Mouse (Mus musculus) left cerebral cortex, adult 2 months (tissue): ENCODE measurements around the gene Ntn5. TPM values are rescaled to one million over a fixed set of nuclear protein-coding genes. Genes with fewer than 3 reads are reported as not detected.

Source experiments
- DNase-seq, 2 experiments: peaks; one replicate each; pipeline ENCODE4 v3.0.0; 2021 to 2022; ENCODE audit warnings: low spot score in 2 of 2, mixed read lengths in 1 of 2; ENCODE audit errors: extremely low spot score in 1 of 2
- H3K27ac ChIP-seq: fragments of 200-600 bp; 2 replicates; pipeline ENCODE4 v1.8.1; 2022
- H3K4me3 ChIP-seq: fragments of 200-600 bp; 2 replicates; pipeline ENCODE4 v1.8.1; 2022
- CTCF ChIP-seq: fragments of 200-600 bp; IDR thresholded peaks from 2 replicates; pipeline ENCODE4 v1.8.1; 2022; ENCODE audit warnings: antibody characterized with exemption, mild to moderate bottlenecking, moderate library complexity
- intact Hi-C: fragments of 180-260 bp; cut with DNase I; formaldehyde crosslinking; loops from one replicate; pipeline ENCODE4 v1.15.1; 2025
- total RNA-seq, 2 experiments: library from RNA; stranded (reverse); gene quantifications; 2 replicates each; pipeline ENCODE4 v1.2.3; 2021

Gene Ntn5
- total RNA-seq, 2 experiments from 2014 or later = 6.4 to 6.9 TPM

DNA sequence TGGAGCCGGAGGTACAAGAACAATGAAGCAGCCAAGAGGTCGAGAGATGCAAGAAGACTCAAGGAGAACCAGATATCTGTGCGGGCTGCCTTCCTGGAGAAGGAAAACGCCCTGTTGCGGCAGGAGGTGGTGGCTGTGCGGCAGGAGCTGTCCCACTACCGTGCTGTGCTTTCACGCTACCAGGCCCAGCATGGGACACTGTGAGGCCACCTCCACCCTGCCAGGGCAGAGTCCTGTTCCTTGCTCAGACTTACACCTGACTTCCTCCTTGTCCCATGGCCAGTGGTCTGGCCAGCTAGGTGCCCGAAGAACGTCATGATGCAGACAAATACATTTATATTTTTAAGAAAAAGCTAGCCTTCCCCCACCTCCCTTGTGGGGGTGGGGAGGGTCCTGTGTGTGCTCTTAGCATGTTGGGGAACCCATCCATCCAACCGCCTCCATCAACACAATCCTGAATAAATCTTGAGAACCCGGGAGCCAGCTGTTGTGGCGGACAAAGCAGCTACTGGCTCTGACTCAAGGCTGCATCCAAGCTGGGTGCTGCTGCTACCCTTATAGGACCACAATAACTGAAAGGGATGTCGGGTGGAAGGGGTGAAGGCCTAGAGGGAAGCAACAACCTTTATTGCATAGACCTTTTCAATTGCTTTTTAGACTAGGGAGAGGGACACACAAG is 26.0 kb downstream of the Ntn5 start:
- intact Hi-C loops = no loop called here
- TF ChIP-seq CTCF = no peak
- DNase-seq = peak in 1 of 2 experiments; percentile 19
- H3K27ac ChIP-seq = peak overlapping the region; percentile 98
- no peak overlapping the region for H3K4me3 ChIP-seq

DNA sequence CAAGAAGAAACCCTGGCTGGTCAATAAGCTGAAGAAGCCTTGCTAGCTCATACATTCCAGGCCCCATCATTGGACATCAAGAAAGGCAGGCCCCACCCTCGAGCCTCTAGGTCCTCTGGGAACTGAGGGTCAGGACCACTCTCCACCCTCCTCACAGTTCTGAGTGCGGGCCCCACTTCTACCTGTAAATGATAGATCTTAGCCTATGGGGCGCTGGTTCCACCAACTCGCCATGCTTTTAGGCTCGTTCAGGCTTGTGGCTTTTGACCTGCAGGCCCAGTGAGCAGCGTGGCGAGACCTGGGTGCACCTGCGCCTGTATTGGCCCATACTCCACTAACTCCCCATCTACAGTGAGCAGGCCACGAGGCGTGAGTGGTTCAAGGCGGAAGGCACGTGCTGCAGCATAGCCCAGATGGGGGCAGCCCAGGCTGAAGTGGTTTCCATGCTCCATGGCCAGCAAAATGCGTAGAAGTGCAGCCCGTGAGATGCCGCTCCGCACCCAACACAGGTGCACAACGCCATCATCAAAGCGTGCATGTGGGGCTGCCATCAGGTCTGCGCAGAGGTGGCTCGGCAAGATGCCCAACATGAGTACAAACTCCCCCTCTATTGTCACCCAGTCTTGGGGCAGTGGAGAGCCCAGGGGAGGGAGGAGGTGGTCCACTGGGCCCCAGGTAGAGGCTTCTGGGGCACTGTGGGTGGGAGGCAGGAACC is 26.8 kb downstream of the Ntn5 start:
- Histone ChIP-seq H3K27ac (peak overlapping the region; percentile 98; the same call in 1 of the 2 replicates), H3K4me3 (no peak overlapping the region)
- no peak for TF ChIP-seq CTCF
- intact Hi-C loops = no loop called here
- peak in 1 of 2 experiments; percentile 21 for DNase-seq

DNA sequence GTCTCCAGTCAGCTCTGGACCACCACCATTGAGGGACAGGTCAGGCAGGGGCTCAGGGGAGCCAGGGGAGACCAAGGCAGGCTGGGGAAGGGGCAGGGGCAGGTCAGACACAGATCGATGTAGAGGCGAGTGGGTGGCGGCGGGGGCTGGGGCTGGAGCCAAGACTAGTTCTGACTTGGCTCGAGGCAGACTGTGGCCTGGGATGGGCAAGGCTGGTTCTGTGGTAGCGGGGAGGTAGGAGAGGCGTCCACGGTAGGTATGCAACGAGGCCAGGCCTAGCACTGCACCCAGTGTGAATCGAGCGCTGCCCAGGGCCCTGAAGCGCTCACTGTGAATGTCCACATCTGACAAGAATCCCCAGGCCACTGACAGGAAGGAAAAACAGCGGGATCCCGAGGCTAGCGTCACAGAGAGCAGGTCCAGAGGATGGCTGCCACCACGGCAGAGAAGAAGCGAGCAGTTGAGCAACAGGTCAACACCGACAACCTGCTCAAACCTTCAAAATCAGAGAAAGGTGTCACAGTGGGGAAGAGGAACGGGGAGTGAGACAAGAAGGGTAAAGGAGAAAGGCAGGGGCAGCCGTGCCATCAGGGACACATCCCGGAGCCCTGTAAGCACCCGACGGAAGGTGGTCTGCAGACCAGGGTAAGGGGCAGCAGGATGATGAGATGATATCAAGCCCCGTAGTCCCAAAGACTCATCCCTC is 27.6 kb downstream of the Ntn5 start:
- peak in 1 of 2 experiments; percentile 19 for DNase-seq
- peak overlapping the region; percentile 11; the same call in 1 of the 2 replicates for H3K27ac ChIP-seq
- H3K4me3 ChIP-seq = no peak overlapping the region
- intact Hi-C loops = no loop called here
- no peak for TF ChIP-seq CTCF

GRCm38 (mm10) chr7:45712022-45712757 is 28.4 kb downstream of the Ntn5 start:
- no peak overlapping the region for H3K4me3 ChIP-seq
- intact Hi-C loops = no loop called here
- TF ChIP-seq CTCF = no peak
- no peak for DNase-seq
- H3K27ac ChIP-seq = no peak overlapping the region

DNA sequence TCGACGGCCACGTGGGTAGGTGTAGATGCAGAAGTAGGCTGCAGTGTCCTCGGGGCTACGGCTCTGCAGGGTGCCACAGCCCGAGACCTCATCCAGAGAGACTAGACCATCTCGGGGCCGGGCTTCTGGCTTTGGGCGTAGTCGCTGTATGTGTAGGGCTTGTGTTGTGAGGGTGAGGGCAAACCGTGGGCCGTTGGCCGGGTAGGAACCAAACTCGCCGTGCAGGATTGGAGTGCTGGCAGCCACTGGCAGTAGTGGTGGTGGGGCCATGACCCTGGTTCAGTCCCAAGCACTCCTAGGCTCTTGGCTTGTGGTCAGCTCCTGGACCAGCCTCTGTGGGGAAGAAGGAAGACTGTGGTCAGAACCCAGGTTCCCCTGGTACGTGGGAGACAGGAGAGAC is 29.6 kb downstream of the Ntn5 start:
- Histone ChIP-seq H3K27ac (no peak overlapping the region), H3K4me3 (no peak overlapping the region)
- intact Hi-C loops = no loop called here
- DNase-seq = peak in 1 of 2 experiments; percentile 25
- TF ChIP-seq CTCF = no peak

GRCm38 (mm10) chr7:45713881-45714520 is 30.2 kb downstream of the Ntn5 start:
- no peak for TF ChIP-seq CTCF
- no peak for DNase-seq
- Histone ChIP-seq H3K4me3 (peak overlapping the region; percentile 91), H3K27ac (no peak overlapping the region; the same call in 1 of the 2 replicates)
- intact Hi-C loops = no loop called here

DNA sequence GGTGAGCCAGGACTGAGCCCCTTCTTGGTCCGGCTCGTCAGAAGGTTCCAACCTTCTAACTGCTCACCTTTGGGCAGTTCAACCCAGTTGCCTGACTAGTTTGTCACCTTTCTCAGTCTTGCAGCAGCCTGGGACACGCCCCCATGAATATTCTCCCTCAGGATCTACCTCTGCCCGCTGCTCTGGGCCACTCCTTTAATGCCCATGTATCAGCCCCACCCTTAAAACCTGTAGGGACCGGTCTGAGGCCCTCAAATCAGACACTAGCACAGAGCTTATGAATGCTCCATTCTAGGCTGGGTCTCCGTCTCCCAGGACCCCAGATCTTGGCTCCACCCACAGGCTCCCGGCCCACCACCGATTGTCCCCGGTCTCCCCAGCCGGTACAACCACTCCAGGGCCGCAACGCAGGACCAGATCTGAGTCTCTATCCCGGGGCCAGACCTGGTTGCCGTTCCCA is 30.8 kb downstream of the Ntn5 start:
- DNase-seq = no peak
- intact Hi-C loops = no loop called here

DNA sequence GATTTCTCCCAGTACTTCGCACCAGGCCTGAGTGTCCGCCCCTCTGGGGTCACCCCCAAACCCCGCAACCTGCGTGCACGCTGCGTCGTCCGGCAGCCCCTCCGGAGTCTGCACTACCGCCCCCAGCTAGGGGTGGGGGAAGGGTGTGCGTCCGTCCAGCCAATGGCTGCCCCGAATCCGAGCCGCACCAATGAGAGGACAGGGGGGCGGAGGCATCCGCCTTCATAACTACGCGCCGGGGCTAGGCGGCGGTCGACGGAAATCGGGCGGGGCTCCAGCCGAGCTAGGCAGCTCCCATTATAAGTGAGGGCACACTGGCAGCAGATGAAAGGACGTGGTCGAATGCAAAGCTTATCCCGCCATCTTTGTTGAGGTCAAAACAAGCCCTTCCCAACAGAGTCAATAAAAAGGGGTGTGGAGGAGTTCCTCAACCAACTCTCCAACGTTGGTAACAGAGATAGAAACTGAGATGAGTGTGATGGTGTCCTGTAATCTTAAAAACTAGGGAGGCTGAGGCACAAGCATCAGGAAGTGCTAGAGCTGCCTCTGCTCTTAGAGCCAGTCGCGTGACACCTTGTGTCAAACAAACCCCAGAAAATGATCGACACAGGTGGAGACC is 31.4 kb downstream of the Ntn5 start, which contains the start of gene Rpl18:
Gene Rpl18 (plus strand): TSS at position 368 of the 619 bp plus-strand sequence.
- TF ChIP-seq CTCF = no peak; the same call in 1 of the 2 replicates
- Histone ChIP-seq H3K4me3 (peak within 1 kb of the TSS; percentile 91), H3K27ac (peak within 1 kb of the TSS; percentile 86)
- intact Hi-C loops = no loop called here
- DNase-seq = peak; percentile 97 to 98

More for the DNA sequence above, 30.8 kb downstream of the Ntn5 start:
- TF ChIP-seq CTCF = no peak
- Histone ChIP-seq H3K27ac (peak overlapping the region; percentile 86), H3K4me3 (peak overlapping the region; percentile 91)

DNA sequence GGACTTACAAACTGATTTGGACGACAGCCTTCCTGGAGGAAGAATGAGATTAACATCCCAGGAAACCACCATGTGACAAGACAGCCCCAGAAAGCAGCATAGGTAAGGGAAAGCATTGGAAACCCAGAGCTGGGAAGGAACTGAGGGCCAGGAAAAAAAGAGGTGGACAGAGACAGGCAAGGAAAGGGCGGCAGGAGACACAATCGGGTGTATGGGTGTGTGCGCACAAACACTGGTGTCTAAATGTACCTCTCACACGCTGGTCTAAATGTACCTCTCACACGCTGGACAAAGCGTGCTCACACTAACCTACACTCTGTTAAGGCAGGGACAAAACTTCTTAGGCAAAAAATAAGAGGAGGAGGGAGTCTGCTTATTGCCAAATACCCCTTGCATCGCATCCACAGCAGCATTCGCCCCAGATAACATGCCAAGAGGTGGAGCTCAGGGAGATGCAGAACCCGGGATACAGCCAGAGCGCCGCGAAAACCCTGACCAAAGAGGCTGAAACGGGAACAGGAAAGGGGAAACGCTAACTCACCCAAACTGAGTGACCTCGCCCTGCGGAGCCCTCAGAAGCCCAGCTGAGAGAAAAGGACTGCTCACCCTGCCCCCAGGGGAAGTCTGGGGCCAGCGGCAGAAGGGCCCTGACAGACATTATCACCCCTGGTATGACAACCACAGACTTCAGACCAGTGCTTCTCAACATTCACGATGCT is 32.1 kb downstream of the Ntn5 start:
- intact Hi-C loops = no loop called here
- DNase-seq = no peak
- no peak for TF ChIP-seq CTCF
- Histone ChIP-seq H3K4me3 (peak overlapping the region; percentile 91), H3K27ac (peak overlapping the region; percentile 75)

- no peak for DNase-seq
- Histone ChIP-seq H3K4me3 (peak overlapping the region; percentile 91; the same call in 1 of the 2 replicates), H3K27ac (no peak overlapping the region)
- no peak for TF ChIP-seq CTCF
- intact Hi-C loops = no loop called here
Observed at GRCm38 (mm10) chr7:45716460-45716857, 32.6 kb downstream of the Ntn5 start.
